Mouse (Mus musculus) brain, embryonic 14.5 days (tissue): ENCODE results near the gene Cmtr1.

Experiments used
- CTCF ChIP-seq: fragments of 200-500 bp; IDR thresholded peaks from 2 replicates; pipeline ENCODE4 v1.5.1; 2012; ENCODE audit warnings: inconsistent platforms, mild to moderate bottlenecking, moderate library complexity, borderline replicate concordance; ENCODE audit not compliant: insufficient read depth, insufficient read length; ENCODE audit errors: extremely low read depth
- POLR2A ChIP-seq: fragments of 200-500 bp; IDR thresholded peaks from 2 replicates; pipeline ENCODE4 v1.6.1; 2012; ENCODE audit warnings: mild to moderate bottlenecking, inconsistent platforms, borderline replicate concordance; ENCODE audit not compliant: poor library complexity, insufficient read depth, insufficient read length, severe bottlenecking; ENCODE audit errors: extremely low read depth

- TF ChIP-seq POLR2A (peak; percentile 71; the same call in 1 of the 2 replicates), CTCF (peak; percentile 69; the same call in 1 of the 2 replicates)
Observed at GRCm38 (mm10) chr17:29614115-29615023, 46.0 kb upstream of the Cmtr1 start, which contains the start of the genes Rnf8 and Gm28043.
